Mouse (Mus musculus): ENCODE results near the gene Ep400. TPM values are rescaled to one million over a fixed set of nuclear protein-coding genes. Genes with fewer than 3 reads are reported as not detected.

Ep400 gene
- polyA plus RNA-seq, 1 experiment: 78.0 TPM

GRCm38 (mm10) chr5:110619226-110619625, 151.3 kb downstream of the Ep400 start:
- TF ChIP-seq POLR2A (IDR thresholded peaks at IDR 0.05; ENCODE audit: borderline replicate concordance, extremely low read depth, insufficient read depth, insufficient read length, poor library complexity, severe bottlenecking) (no peak), CTCF (IDR thresholded peaks at IDR 0.05; ENCODE audit: borderline replicate concordance, extremely low read depth, insufficient read depth, insufficient read length) (no peak)
- no peak for DNase-seq (ENCODE audit: low read depth)

Other genes starting within 250 kb of the Ep400 start
- 24.5 and 33.1 TPM in 2 replicates for gene Galnt9, start 226.4 kb downstream of the Ep400 start, polyA plus RNA-seq (2012; rRNA removed)
- 60.4 and 91.9 TPM in 2 replicates for gene Noc4l, start 117.3 kb downstream of the Ep400 start, polyA plus RNA-seq (2012; rRNA removed)
- gene Ddx51, start 117.3 kb downstream of the Ep400 start, polyA plus RNA-seq (2012; rRNA removed): 23.1 and 28.1 TPM in 2 replicates
- 20.6 TPM in 2 replicates for gene Pus1, start 9.9 kb upstream of the Ep400 start, polyA plus RNA-seq (2012; rRNA removed)
- 93.5 and 118 TPM in 2 replicates for gene Ulk1, start 39.4 kb upstream of the Ep400 start, polyA plus RNA-seq (2012; rRNA removed)
- gene Hscb, start 69.1 kb upstream of the Ep400 start, polyA plus RNA-seq (2012; rRNA removed): 7.9 and 9.0 TPM in 2 replicates
- gene Chek2, start 69.3 kb upstream of the Ep400 start, polyA plus RNA-seq (2012; rRNA removed): 6.3 and 12.2 TPM in 2 replicates
- 23.2 and 39.8 TPM in 2 replicates for gene Ttc28, start 109.1 kb upstream of the Ep400 start, polyA plus RNA-seq (2012; rRNA removed)

Measured in brain, embryonic 14.5 days (tissue).